Mouse (Mus musculus): ENCODE measurements around the gene Srsf3.

GRCm38 (mm10) chr17:29032274-29033069 lies at the start of gene Srsf3:
- TF ChIP-seq CTCF (IDR thresholded peaks at IDR 0.05; ENCODE audit: extremely low read depth, insufficient read length, insufficient replicate concordance, low read depth, low read length) (no peak), POLR2A (IDR thresholded peaks at IDR 0.05; ENCODE audit: low read depth, low read length) (peak; percentile 97)
